Mouse (Mus musculus): ENCODE measurements at regions not wholly inside any gene's neighbourhood (a gene's known extent, or its start where the extent isn't known, plus 50 kb on each side); places are given as distances from the start of the nearest gene placed in this dataset.

DNA sequence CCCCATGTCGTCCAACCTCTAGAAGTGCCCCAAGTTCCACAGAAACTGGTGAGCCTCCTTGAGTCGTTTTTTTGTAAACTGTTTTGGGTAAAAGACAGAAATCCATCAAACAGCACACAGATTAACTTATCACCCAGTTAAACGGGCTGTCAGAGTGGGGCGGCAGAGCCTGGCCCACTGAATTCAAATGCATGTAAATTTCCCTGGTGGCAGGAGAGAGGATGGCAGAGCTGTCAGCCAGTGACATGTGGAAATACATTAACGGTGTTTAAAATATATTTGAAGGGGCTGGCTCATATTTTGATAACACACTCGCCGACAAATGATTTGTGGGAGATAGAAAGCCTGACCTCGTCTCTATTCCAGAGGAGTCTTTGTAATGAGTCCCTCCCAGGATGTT lies 252.5 kb upstream of the Mki67 start:
- H3K27ac ChIP-seq (replicated peaks; ENCODE audit: insufficient read depth, low read depth, low read length): no peak overlapping the region
- H3K27me3 ChIP-seq (ENCODE audit: control insufficient read depth, insufficient read depth, low read length): no peaks in the 10 kb centered on the region
- no peak overlapping the region for H3K4me3 ChIP-seq (ENCODE audit: insufficient read depth, low read depth, low read length)
- no peaks in the 10 kb centered on the region for H3K79me2 ChIP-seq (ENCODE audit: control insufficient read depth, insufficient read depth, low read length)
- no peak for DNase-seq (ENCODE audit: extremely low read depth, low read depth, low spot score)
- TF ChIP-seq POLR2A (IDR thresholded peaks at IDR 0.05; ENCODE audit: extremely low read depth, insufficient read depth, low read length) (no peak), CTCF (IDR thresholded peaks at IDR 0.05; ENCODE audit: low read depth, low read length) (no peak)
- WGBS: 66% methylated on average over 8 of the region's 8 CpGs
- no peaks in the 10 kb centered on the region for H3K36me3 ChIP-seq (ENCODE audit: control insufficient read depth, insufficient read depth, low read length)
- no peak overlapping the region for H3K9ac ChIP-seq (ENCODE audit: low read depth, low read length)
- no peaks in the 10 kb centered on the region for H3K4me1 ChIP-seq (ENCODE audit: control insufficient read depth, insufficient read depth, low read length)

GRCm38 (mm10) chr7:135986021-135986420 lies 269.9 kb upstream of the Mki67 start:
- Histone ChIP-seq H3K27ac (replicated peaks; ENCODE audit: insufficient read depth, low read depth, low read length) (peak overlapping the region; percentile 41), H3K27me3 (ENCODE audit: control insufficient read depth, insufficient read depth, low read length) (no peaks in the 10 kb centered on the region), H3K4me3 (ENCODE audit: insufficient read depth, low read depth, low read length) (no peak overlapping the region), H3K79me2 (ENCODE audit: control insufficient read depth, insufficient read depth, low read length) (no peaks in the 10 kb centered on the region), H3K9ac (ENCODE audit: low read depth, low read length) (no peak overlapping the region), H3K4me1 (ENCODE audit: control insufficient read depth, insufficient read depth, low read length) (peaks cover 8% of the 10 kb centered on the region; the same call in 1 of the 2 replicates), H3K36me3 (ENCODE audit: control insufficient read depth, insufficient read depth, low read length) (no peaks in the 10 kb centered on the region)
- TF ChIP-seq CTCF (IDR thresholded peaks at IDR 0.05; ENCODE audit: low read depth, low read length) (no peak), POLR2A (IDR thresholded peaks at IDR 0.05; ENCODE audit: extremely low read depth, insufficient read depth, low read length) (no peak)
- peak; percentile 100 for DNase-seq (ENCODE audit: extremely low read depth, low read depth, low spot score)
- 10% methylated on average over 6 of the region's 6 CpGs for WGBS

DNA sequence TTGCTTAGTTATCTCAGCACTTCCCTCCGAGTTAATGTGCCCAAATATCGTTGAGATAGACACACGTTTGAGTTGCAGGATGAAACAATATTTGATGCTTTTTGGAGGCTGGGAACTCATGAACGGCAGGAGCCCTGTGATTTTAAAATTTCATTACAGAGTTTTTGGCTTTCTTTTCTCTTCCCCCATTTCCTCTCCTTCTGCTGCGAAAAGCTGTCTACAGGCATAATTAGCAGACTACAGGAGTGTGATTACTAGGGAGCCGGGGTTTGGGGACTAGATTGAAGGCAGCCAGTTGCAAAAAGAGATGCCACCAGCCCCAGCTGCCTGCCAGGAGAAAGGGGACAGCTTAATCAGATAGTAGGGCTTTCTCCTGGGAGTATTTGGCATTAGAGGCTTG lies 274.2 kb upstream of the Mki67 start:
- DNase-seq (ENCODE audit: extremely low read depth, low read depth, low spot score): no peak
- H3K27me3 ChIP-seq (ENCODE audit: control insufficient read depth, insufficient read depth, low read length): no peaks in the 10 kb centered on the region
- peaks cover 7% of the 10 kb centered on the region; the same call in 1 of the 2 replicates for H3K4me1 ChIP-seq (ENCODE audit: control insufficient read depth, insufficient read depth, low read length)
- WGBS: 72% methylated on average over 6 of the region's 6 CpGs
- H3K9ac ChIP-seq (ENCODE audit: low read depth, low read length): no peak overlapping the region
- H3K36me3 ChIP-seq (ENCODE audit: control insufficient read depth, insufficient read depth, low read length): no peaks in the 10 kb centered on the region
- no peaks in the 10 kb centered on the region for H3K79me2 ChIP-seq (ENCODE audit: control insufficient read depth, insufficient read depth, low read length)
- H3K27ac ChIP-seq (replicated peaks; ENCODE audit: insufficient read depth, low read depth, low read length): no peak overlapping the region
- no peak for TF ChIP-seq POLR2A (IDR thresholded peaks at IDR 0.05; ENCODE audit: extremely low read depth, insufficient read depth, low read length)
- no peak for TF ChIP-seq CTCF (IDR thresholded peaks at IDR 0.05; ENCODE audit: low read depth, low read length)
- H3K4me3 ChIP-seq (ENCODE audit: insufficient read depth, low read depth, low read length): no peak overlapping the region

GRCm38 (mm10) chr7:135996896-135997295 lies 280.7 kb upstream of the Mki67 start:
- no peak for TF ChIP-seq POLR2A (IDR thresholded peaks at IDR 0.05; ENCODE audit: extremely low read depth, insufficient read depth, low read length)
- TF ChIP-seq CTCF (IDR thresholded peaks at IDR 0.05; ENCODE audit: low read depth, low read length): no peak
- no peak overlapping the region for H3K27ac ChIP-seq (replicated peaks; ENCODE audit: insufficient read depth, low read depth, low read length)
- H3K4me3 ChIP-seq (ENCODE audit: insufficient read depth, low read depth, low read length): no peak overlapping the region
- no peaks in the 10 kb centered on the region for H3K4me1 ChIP-seq (ENCODE audit: control insufficient read depth, insufficient read depth, low read length)
- no peaks in the 10 kb centered on the region for H3K36me3 ChIP-seq (ENCODE audit: control insufficient read depth, insufficient read depth, low read length)
- H3K27me3 ChIP-seq (ENCODE audit: control insufficient read depth, insufficient read depth, low read length): no peaks in the 10 kb centered on the region
- H3K79me2 ChIP-seq (ENCODE audit: control insufficient read depth, insufficient read depth, low read length): no peaks in the 10 kb centered on the region
- 92% methylated on average over 10 of the region's 10 CpGs for WGBS
- DNase-seq (ENCODE audit: extremely low read depth, low read depth, low spot score): no peak
- H3K9ac ChIP-seq (ENCODE audit: low read depth, low read length): no peak overlapping the region

DNA sequence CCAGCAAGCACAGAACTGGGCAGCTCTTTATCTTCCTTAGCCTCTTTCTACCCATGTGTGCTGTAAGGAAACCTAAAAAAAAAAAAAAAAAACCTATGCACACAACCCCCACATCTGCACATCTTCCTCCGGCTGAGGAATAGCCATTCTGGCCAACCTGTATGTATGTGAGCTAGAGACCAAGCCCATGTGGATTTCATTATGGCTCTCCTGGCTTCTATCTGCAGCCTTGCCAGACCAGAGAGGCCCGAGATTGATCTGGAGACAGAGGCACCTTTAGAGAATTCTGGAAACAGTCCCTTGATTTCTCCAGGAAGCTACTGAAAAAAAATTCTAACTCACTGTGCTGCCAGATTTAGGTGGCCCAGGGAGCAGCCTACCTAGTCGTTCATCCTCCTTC lies 281.5 kb upstream of the Mki67 start:
- no peak for TF ChIP-seq CTCF (IDR thresholded peaks at IDR 0.05; ENCODE audit: low read depth, low read length)
- TF ChIP-seq POLR2A (IDR thresholded peaks at IDR 0.05; ENCODE audit: extremely low read depth, insufficient read depth, low read length): no peak
- WGBS: 76% methylated on average over 3 of the region's 3 CpGs
- DNase-seq (ENCODE audit: extremely low read depth, low read depth, low spot score): no peak

DNA sequence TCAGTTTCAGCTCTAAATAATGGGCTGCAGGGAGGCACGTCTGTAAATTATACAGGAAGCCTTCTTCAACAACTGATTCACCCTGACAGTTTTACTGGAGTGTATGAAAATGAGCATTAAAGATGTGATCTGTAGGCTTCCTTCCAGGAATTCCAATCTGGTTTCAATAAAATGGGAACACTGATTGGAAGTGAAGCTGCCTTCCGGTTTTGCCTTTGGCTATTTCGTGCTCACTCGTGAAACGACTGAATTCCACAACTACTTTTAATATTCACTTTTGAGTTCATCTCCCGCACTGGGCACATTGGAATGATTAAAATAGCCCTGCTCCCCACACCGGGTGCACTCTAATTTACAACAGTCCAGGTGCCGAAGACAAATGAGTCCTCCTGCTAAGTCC lies 286.2 kb upstream of the Mki67 start:
- WGBS: 88% methylated on average over 8 of the region's 8 CpGs
- Histone ChIP-seq H3K4me3 (ENCODE audit: insufficient read depth, low read depth, low read length) (no peak overlapping the region), H3K9ac (ENCODE audit: low read depth, low read length) (no peak overlapping the region), H3K27ac (replicated peaks; ENCODE audit: insufficient read depth, low read depth, low read length) (no peak overlapping the region), H3K36me3 (ENCODE audit: control insufficient read depth, insufficient read depth, low read length) (no peaks in the 10 kb centered on the region), H3K79me2 (ENCODE audit: control insufficient read depth, insufficient read depth, low read length) (no peaks in the 10 kb centered on the region), H3K4me1 (ENCODE audit: control insufficient read depth, insufficient read depth, low read length) (no peaks in the 10 kb centered on the region), H3K27me3 (ENCODE audit: control insufficient read depth, insufficient read depth, low read length) (no peaks in the 10 kb centered on the region)
- no peak for TF ChIP-seq POLR2A (IDR thresholded peaks at IDR 0.05; ENCODE audit: extremely low read depth, insufficient read depth, low read length)
- no peak for TF ChIP-seq CTCF (IDR thresholded peaks at IDR 0.05; ENCODE audit: low read depth, low read length)
- no peak for DNase-seq (ENCODE audit: extremely low read depth, low read depth, low spot score)

More for the DNA sequence above, 281.5 kb upstream of the Mki67 start:
- Histone ChIP-seq H3K4me1 (ENCODE audit: control insufficient read depth, insufficient read depth, low read length) (no peaks in the 10 kb centered on the region), H3K27me3 (ENCODE audit: control insufficient read depth, insufficient read depth, low read length) (no peaks in the 10 kb centered on the region), H3K4me3 (ENCODE audit: insufficient read depth, low read depth, low read length) (no peak overlapping the region), H3K79me2 (ENCODE audit: control insufficient read depth, insufficient read depth, low read length) (no peaks in the 10 kb centered on the region), H3K36me3 (ENCODE audit: control insufficient read depth, insufficient read depth, low read length) (no peaks in the 10 kb centered on the region), H3K27ac (replicated peaks; ENCODE audit: insufficient read depth, low read depth, low read length) (no peak overlapping the region), H3K9ac (ENCODE audit: low read depth, low read length) (no peak overlapping the region)
